Mouse (Mus musculus) heart, postnatal 0 days (tissue): ENCODE measurements around the gene Atp8b4. TPM values are rescaled to one million over a fixed set of nuclear protein-coding genes. Genes with fewer than 3 reads are reported as not detected.
A peak's percentile ranks its signal among the peaks of the same experiment; 100 is the strongest.

Experiments
- ATAC-seq: fragments of 200-750 bp; cut with Nextera tagmentation; 2 replicates; pipeline ENCODE4 v1.8.0; 2017; ENCODE audit warnings: low read depth, moderate number of reproducible peaks, moderate library complexity; ENCODE audit not compliant: insufficient read depth
- DNase-seq: peaks from one replicate; pipeline ENCODE4 v3.0.0-alpha.2; 2016; ENCODE audit warnings: low spot score
- H3K27ac ChIP-seq: fragments of 300-500 bp; sonication (generic); 2 replicates; pipeline ENCODE4 v1.5.1; 2014; ENCODE audit warnings: low read depth, mild to moderate bottlenecking
- H3K27me3 ChIP-seq: fragments of 300-500 bp; sonication (generic); 2 replicates; pipeline ENCODE4 v1.6.1; 2014; ENCODE audit warnings: low read length, mixed read lengths; ENCODE audit not compliant: control insufficient read depth, insufficient read depth
- H3K36me3 ChIP-seq: fragments of 300-500 bp; sonication (generic); replicated peaks from 2 replicates; pipeline ENCODE4 v1.6.1; 2014; ENCODE audit warnings: low read length, mixed read lengths; ENCODE audit not compliant: control insufficient read depth, insufficient read depth
- H3K4me1 ChIP-seq: fragments of 300-500 bp; sonication (generic); 2 replicates; pipeline ENCODE4 v1.6.1; 2014; ENCODE audit warnings: antibody characterized with exemption; ENCODE audit not compliant: control insufficient read depth, insufficient read depth
- H3K4me2 ChIP-seq: fragments of 300-500 bp; sonication (generic); 2 replicates; pipeline ENCODE4 v1.6.1; 2014; ENCODE audit warnings: low read depth, mild to moderate bottlenecking, low read length, moderate library complexity
- H3K4me3 ChIP-seq: fragments of 300-500 bp; sonication (generic); 2 replicates; pipeline ENCODE4 v1.5.1; 2014; ENCODE audit warnings: low read depth, low read length
- H3K9ac ChIP-seq: fragments of 300-500 bp; sonication (generic); replicated peaks from 2 replicates; pipeline ENCODE4 v1.6.1; 2014; ENCODE audit warnings: low read depth, low read length, mixed read lengths
- H3K9me3 ChIP-seq: fragments of 300-500 bp; sonication (generic); replicated peaks from 2 replicates; pipeline ENCODE4 v1.6.1; 2016; ENCODE audit warnings: low read length; ENCODE audit not compliant: control insufficient read depth
- CTCF ChIP-seq: IDR thresholded peaks from 2 replicates; pipeline ENCODE4 v1.5.1; 2016; ENCODE audit warnings: antibody characterized with exemption, control low read depth, low read depth
- EP300 ChIP-seq: IDR thresholded peaks from 2 replicates; pipeline ENCODE4 v1.6.1; 2016; ENCODE audit warnings: antibody characterized with exemption, low read depth
- WGBS: fragments of 180-500 bp; shearing (Covaris S2); extraction: QIAGEN DNeasy Blood & Tissue Kit; methylation state at CpG from one replicate; pipeline ENCODE4 v1.1.7; 2014; 5-methylcytosine and 5-hydroxymethylcytosine counted together
- polyA plus RNA-seq: library from polyadenylated mRNA; unstranded; fragments of >200 nt; fragmentation: Nextera tagmentation; extraction: Ambion mirVana; gene quantifications from 2 replicates; pipeline ENCODE4 v1.2.1, GENCODE M21; 2015
- total RNA-seq: library from RNA; depleted of rRNA; stranded (reverse); fragments of >200 nt; gene quantifications from 2 replicates; pipeline ENCODE4 v1.2.3, GENCODE M21; 2014; ENCODE audit warnings: low replicate concordance

Atp8b4 gene
- total and polyA plus RNA-seq, 2 experiments from 2014 or later: 0.27 TPM; not detected in 1

- no peaks in the 10 kb centered on the region for H3K9me3 ChIP-seq
- H3K27me3 ChIP-seq: no peaks in the 10 kb centered on the region
- WGBS: 70% methylated on average over 10 of the region's 10 CpGs
- H3K4me1 ChIP-seq: no peaks in the 10 kb centered on the region
- no peak for TF ChIP-seq CTCF
- no peak for TF ChIP-seq EP300
- H3K9ac ChIP-seq: no peak overlapping the region
- H3K36me3 ChIP-seq: no peaks in the 10 kb centered on the region
- no peak overlapping the region for H3K4me3 ChIP-seq
- no peak overlapping the region for H3K27ac ChIP-seq
- ATAC-seq: no peak
- DNase-seq: no peak
- no peak overlapping the region for H3K4me2 ChIP-seq
Measured at GRCm38 (mm10) chr2:126521471-126521870, 21.0 kb upstream of the Atp8b4 start.

- Histone ChIP-seq H3K27ac (no peak overlapping the region), H3K4me3 (no peak overlapping the region), H3K36me3 (no peaks in the 10 kb centered on the region), H3K27me3 (no peaks in the 10 kb centered on the region), H3K9me3 (no peaks in the 10 kb centered on the region), H3K4me1 (no peaks in the 10 kb centered on the region), H3K9ac (no peak overlapping the region), H3K4me2 (no peak overlapping the region)
- no peak for ATAC-seq
- TF ChIP-seq CTCF (peak; percentile 83), EP300 (no peak)
- peak; percentile 75 for DNase-seq
- WGBS: 15% methylated on average over 7 of the region's 7 CpGs
Measured at GRCm38 (mm10) chr2:126520828-126521227, 20.4 kb upstream of the Atp8b4 start.

- no peaks in the 10 kb centered on the region for H3K36me3 ChIP-seq
- H3K4me2 ChIP-seq: no peak overlapping the region
- no peak overlapping the region for H3K9ac ChIP-seq
- H3K4me3 ChIP-seq: no peak overlapping the region
- H3K27me3 ChIP-seq: no peaks in the 10 kb centered on the region
- no peak for ATAC-seq
- no peak overlapping the region for H3K27ac ChIP-seq
- H3K4me1 ChIP-seq: no peaks in the 10 kb centered on the region
- no peak for DNase-seq
- no peaks in the 10 kb centered on the region for H3K9me3 ChIP-seq
- TF ChIP-seq EP300 (no peak), CTCF (no peak)
- 47% methylated on average over 11 of the region's 11 CpGs for WGBS
Measured at GRCm38 (mm10) chr2:126519872-126520581, 19.6 kb upstream of the Atp8b4 start.

DNA sequence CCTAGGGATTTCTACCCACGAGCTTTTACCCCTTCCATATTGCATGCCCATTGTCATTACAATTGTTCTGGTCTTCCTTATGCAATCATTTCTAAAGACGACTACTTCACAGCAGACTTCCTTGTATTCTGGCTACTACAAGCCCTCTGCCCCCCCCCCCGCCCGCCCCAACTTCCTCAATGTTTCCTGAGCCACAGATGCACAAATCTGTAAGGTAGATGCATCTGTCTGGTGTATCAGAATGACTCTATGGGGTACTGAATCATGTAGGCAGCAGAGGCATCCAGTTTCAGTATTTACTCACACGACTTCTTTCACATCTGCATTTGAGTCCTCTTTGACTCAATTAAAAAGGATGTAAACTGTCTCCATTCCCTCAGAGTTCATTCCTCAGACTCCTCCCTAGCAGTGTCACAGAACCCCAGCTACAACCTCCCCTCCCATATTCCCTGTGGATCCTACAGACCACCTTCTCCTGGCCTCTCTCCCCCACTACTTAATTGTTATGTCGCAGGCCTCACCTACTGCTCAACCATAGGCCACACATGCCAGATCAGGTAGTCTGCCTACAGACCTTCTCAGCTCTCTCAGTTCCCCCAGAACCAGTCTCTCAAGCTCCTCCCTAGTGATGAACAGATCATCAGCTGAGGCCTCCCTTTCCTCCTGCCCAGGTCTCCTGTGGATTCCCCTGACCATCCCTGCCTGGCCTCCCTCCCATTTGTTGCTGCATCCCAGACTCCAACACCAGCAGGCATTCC lies 14.8 kb upstream of the Atp8b4 start:
- Histone ChIP-seq H3K4me2 (no peak overlapping the region), H3K9me3 (no peaks in the 10 kb centered on the region), H3K4me3 (no peak overlapping the region), H3K9ac (no peak overlapping the region), H3K27me3 (no peaks in the 10 kb centered on the region), H3K36me3 (no peaks in the 10 kb centered on the region), H3K4me1 (no peaks in the 10 kb centered on the region), H3K27ac (no peak overlapping the region)
- DNase-seq: no peak
- 53% methylated on average over 6 of the region's 6 CpGs for WGBS
- TF ChIP-seq EP300: no peak
- no peak for TF ChIP-seq CTCF
- no peak for ATAC-seq

- no peak overlapping the region for H3K9ac ChIP-seq
- WGBS: 29% methylated on average over 1 of the region's 1 CpGs
- H3K27ac ChIP-seq: no peak overlapping the region
- no peaks in the 10 kb centered on the region; the same call in 1 of the 2 replicates for H3K4me1 ChIP-seq
- no peaks in the 10 kb centered on the region for H3K36me3 ChIP-seq
- TF ChIP-seq EP300 (no peak), CTCF (no peak)
- no peak for ATAC-seq
- no peak overlapping the region for H3K4me3 ChIP-seq
- no peaks in the 10 kb centered on the region for H3K27me3 ChIP-seq
- DNase-seq: no peak
- no peak overlapping the region for H3K4me2 ChIP-seq
- H3K9me3 ChIP-seq: no peaks in the 10 kb centered on the region
Measured at GRCm38 (mm10) chr2:126508228-126508627, 7.8 kb upstream of the Atp8b4 start.
